Mouse (Mus musculus): ENCODE data around the gene Megf6. TPM values are rescaled to one million over a fixed set of nuclear protein-coding genes. Genes with fewer than 3 reads are reported as not detected.

Megf6 gene
- polyA plus RNA-seq, 1 experiment, result 19.0 TPM

DNA sequence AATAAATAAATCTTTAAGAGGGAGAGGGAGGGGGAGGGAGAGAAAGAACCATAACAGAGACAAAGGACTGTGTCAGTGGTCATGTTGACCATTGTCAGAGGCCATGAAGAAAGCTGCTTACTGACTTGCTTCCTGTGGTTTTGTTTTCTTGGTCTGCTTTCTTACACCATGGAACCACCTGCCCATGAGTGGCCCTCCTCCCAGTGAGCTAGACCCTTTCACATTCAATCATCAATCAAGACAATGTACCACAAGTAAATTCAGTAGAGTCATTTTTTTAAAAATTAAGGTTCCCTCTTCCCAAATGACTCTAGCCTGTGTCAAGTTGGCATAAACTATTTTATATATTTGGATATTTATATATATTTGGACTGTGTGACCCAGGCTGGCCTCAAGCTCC lies 40.6 kb upstream of the Megf6 start:
- no peaks in the 10 kb centered on the region; the same call in 1 of the 2 replicates for H3K27me3 ChIP-seq (ENCODE audit: control insufficient read depth, insufficient read depth, low read length)
- no peak overlapping the region for H3K27ac ChIP-seq (ENCODE audit: control insufficient read depth, insufficient read depth, low read length)
- no peak overlapping the region for H3K4me3 ChIP-seq (ENCODE audit: control insufficient read depth, insufficient read depth, low read length)
- TF ChIP-seq POLR2A (IDR thresholded peaks at IDR 0.05; ENCODE audit: control insufficient read depth, extremely low read depth, insufficient read depth, low read length, poor library complexity) (no peak), CTCF (IDR thresholded peaks at IDR 0.05; ENCODE audit: borderline replicate concordance, control insufficient read depth, extremely low read depth, insufficient read depth, low read length, poor library complexity) (no peak)
- no peak for DNase-seq
- H3K36me3 ChIP-seq (ENCODE audit: control insufficient read depth, insufficient read depth, low read length), result no peaks in the 10 kb centered on the region
- H3K4me1 ChIP-seq (replicated peaks; ENCODE audit: control insufficient read depth, insufficient read depth, low read length), result no peaks in the 10 kb centered on the region

DNA sequence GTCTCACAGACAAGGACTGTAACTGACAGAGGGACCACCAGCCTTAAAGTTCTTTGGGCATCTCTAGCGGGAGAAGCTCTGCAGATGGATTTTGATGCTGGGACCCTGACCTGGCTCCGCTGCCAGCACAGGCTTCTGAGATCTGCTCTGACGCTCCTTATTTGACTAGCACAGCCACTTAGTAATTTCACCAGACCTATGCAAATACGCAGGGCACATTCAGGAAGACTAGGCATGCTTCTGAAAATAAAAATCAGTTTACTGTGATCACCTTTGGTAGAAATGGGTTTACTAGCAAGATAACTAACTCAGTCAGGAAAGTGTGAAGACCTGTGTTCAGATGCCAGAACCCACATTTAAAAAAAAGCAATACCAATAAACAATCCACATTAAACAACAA lies 38.6 kb upstream of the Megf6 start:
- Histone ChIP-seq H3K4me1 (replicated peaks; ENCODE audit: control insufficient read depth, insufficient read depth, low read length) (no peaks in the 10 kb centered on the region), H3K4me3 (ENCODE audit: control insufficient read depth, insufficient read depth, low read length) (no peak overlapping the region), H3K36me3 (ENCODE audit: control insufficient read depth, insufficient read depth, low read length) (no peaks in the 10 kb centered on the region), H3K27me3 (ENCODE audit: control insufficient read depth, insufficient read depth, low read length) (peaks cover 3% of the 10 kb centered on the region; the same call in 1 of the 2 replicates), H3K27ac (ENCODE audit: control insufficient read depth, insufficient read depth, low read length) (no peak overlapping the region)
- no peak for DNase-seq
- 84% methylated on average over 4 of the region's 4 CpGs for WGBS
- TF ChIP-seq POLR2A (IDR thresholded peaks at IDR 0.05; ENCODE audit: control insufficient read depth, extremely low read depth, insufficient read depth, low read length, poor library complexity), result no peak
- no peak for TF ChIP-seq CTCF (IDR thresholded peaks at IDR 0.05; ENCODE audit: borderline replicate concordance, control insufficient read depth, extremely low read depth, insufficient read depth, low read length, poor library complexity)

GRCm38 (mm10) chr4:154134803-154135202 lies 35.7 kb upstream of the Megf6 start:
- Histone ChIP-seq H3K4me1 (replicated peaks; ENCODE audit: control insufficient read depth, insufficient read depth, low read length) (no peaks in the 10 kb centered on the region), H3K4me3 (ENCODE audit: control insufficient read depth, insufficient read depth, low read length) (no peak overlapping the region), H3K27me3 (ENCODE audit: control insufficient read depth, insufficient read depth, low read length) (peaks cover 14% of the 10 kb centered on the region), H3K36me3 (ENCODE audit: control insufficient read depth, insufficient read depth, low read length) (no peaks in the 10 kb centered on the region), H3K27ac (ENCODE audit: control insufficient read depth, insufficient read depth, low read length) (no peak overlapping the region)
- TF ChIP-seq POLR2A (IDR thresholded peaks at IDR 0.05; ENCODE audit: control insufficient read depth, extremely low read depth, insufficient read depth, low read length, poor library complexity), result no peak
- TF ChIP-seq CTCF (IDR thresholded peaks at IDR 0.05; ENCODE audit: borderline replicate concordance, control insufficient read depth, extremely low read depth, insufficient read depth, low read length, poor library complexity), result no peak
- 59% methylated on average over 4 of the region's 4 CpGs for WGBS
- no peak for DNase-seq

GRCm38 (mm10) chr4:154137139-154137538 lies 33.4 kb upstream of the Megf6 start:
- Histone ChIP-seq H3K4me3 (ENCODE audit: control insufficient read depth, insufficient read depth, low read length) (no peak overlapping the region), H3K27ac (ENCODE audit: control insufficient read depth, insufficient read depth, low read length) (no peak overlapping the region), H3K4me1 (replicated peaks; ENCODE audit: control insufficient read depth, insufficient read depth, low read length) (peaks cover 10% of the 10 kb centered on the region), H3K27me3 (ENCODE audit: control insufficient read depth, insufficient read depth, low read length) (peaks cover 31% of the 10 kb centered on the region), H3K36me3 (ENCODE audit: control insufficient read depth, insufficient read depth, low read length) (no peaks in the 10 kb centered on the region)
- DNase-seq, result no peak
- TF ChIP-seq POLR2A (IDR thresholded peaks at IDR 0.05; ENCODE audit: control insufficient read depth, extremely low read depth, insufficient read depth, low read length, poor library complexity), result no peak
- TF ChIP-seq CTCF (IDR thresholded peaks at IDR 0.05; ENCODE audit: borderline replicate concordance, control insufficient read depth, extremely low read depth, insufficient read depth, low read length, poor library complexity), result no peak
- 58% methylated on average over 5 of the region's 5 CpGs for WGBS

- no peaks in the 10 kb centered on the region for H3K36me3 ChIP-seq (ENCODE audit: control insufficient read depth, insufficient read depth, low read length)
- peaks cover 16% of the 10 kb centered on the region for H3K4me1 ChIP-seq (replicated peaks; ENCODE audit: control insufficient read depth, insufficient read depth, low read length)
- WGBS, result 2% methylated on average over 59 of the region's 59 CpGs
- TF ChIP-seq POLR2A (IDR thresholded peaks at IDR 0.05; ENCODE audit: control insufficient read depth, extremely low read depth, insufficient read depth, low read length, poor library complexity), result no peak
- no peak for TF ChIP-seq CTCF (IDR thresholded peaks at IDR 0.05; ENCODE audit: borderline replicate concordance, control insufficient read depth, extremely low read depth, insufficient read depth, low read length, poor library complexity)
- DNase-seq, result no peak
- H3K27me3 ChIP-seq (ENCODE audit: control insufficient read depth, insufficient read depth, low read length), result peaks cover 31% of the 10 kb centered on the region
- H3K27ac ChIP-seq (ENCODE audit: control insufficient read depth, insufficient read depth, low read length), result no peak overlapping the region
- no peak overlapping the region for H3K4me3 ChIP-seq (ENCODE audit: control insufficient read depth, insufficient read depth, low read length)
These were observed 30.8 kb upstream of the Megf6 start for GRCm38 (mm10) chr4:154139671-154140181.

- Histone ChIP-seq H3K4me1 (replicated peaks; ENCODE audit: control insufficient read depth, insufficient read depth, low read length) (peaks cover 16% of the 10 kb centered on the region), H3K36me3 (ENCODE audit: control insufficient read depth, insufficient read depth, low read length) (no peaks in the 10 kb centered on the region), H3K4me3 (ENCODE audit: control insufficient read depth, insufficient read depth, low read length) (no peak within 1 kb of the TSS), H3K27ac (ENCODE audit: control insufficient read depth, insufficient read depth, low read length) (no peak within 1 kb of the TSS), H3K27me3 (ENCODE audit: control insufficient read depth, insufficient read depth, low read length) (peaks cover 31% of the 10 kb centered on the region)
- TF ChIP-seq POLR2A (IDR thresholded peaks at IDR 0.05; ENCODE audit: control insufficient read depth, extremely low read depth, insufficient read depth, low read length, poor library complexity), result no peak
- TF ChIP-seq CTCF (IDR thresholded peaks at IDR 0.05; ENCODE audit: borderline replicate concordance, control insufficient read depth, extremely low read depth, insufficient read depth, low read length, poor library complexity), result no peak
- no peak for DNase-seq
- 2% methylated on average over 4 of the region's 4 CpGs for WGBS
These were observed 30.5 kb upstream of the Megf6 start, which contains the start of gene Trp73 for GRCm38 (mm10) chr4:154140182-154140212. Gene Trp73 (minus strand): TSS chr4:154140208.

GRCm38 (mm10) chr4:154140213-154141008 lies 30.1 kb upstream of the Megf6 start:
- H3K4me1 ChIP-seq (replicated peaks; ENCODE audit: control insufficient read depth, insufficient read depth, low read length), result peaks cover 16% of the 10 kb centered on the region
- no peaks in the 10 kb centered on the region for H3K36me3 ChIP-seq (ENCODE audit: control insufficient read depth, insufficient read depth, low read length)
- WGBS, result 5% methylated on average over 46 of the region's 46 CpGs
- no peak for TF ChIP-seq CTCF (IDR thresholded peaks at IDR 0.05; ENCODE audit: borderline replicate concordance, control insufficient read depth, extremely low read depth, insufficient read depth, low read length, poor library complexity)
- no peak for TF ChIP-seq POLR2A (IDR thresholded peaks at IDR 0.05; ENCODE audit: control insufficient read depth, extremely low read depth, insufficient read depth, low read length, poor library complexity)
- no peak overlapping the region for H3K4me3 ChIP-seq (ENCODE audit: control insufficient read depth, insufficient read depth, low read length)
- peak; percentile 10 for DNase-seq
- peaks cover 31% of the 10 kb centered on the region for H3K27me3 ChIP-seq (ENCODE audit: control insufficient read depth, insufficient read depth, low read length)
- H3K27ac ChIP-seq (ENCODE audit: control insufficient read depth, insufficient read depth, low read length), result no peak overlapping the region
